Mouse (Mus musculus): ENCODE measurements around the gene Slc35b1.

Gene Slc35b1

DNA sequence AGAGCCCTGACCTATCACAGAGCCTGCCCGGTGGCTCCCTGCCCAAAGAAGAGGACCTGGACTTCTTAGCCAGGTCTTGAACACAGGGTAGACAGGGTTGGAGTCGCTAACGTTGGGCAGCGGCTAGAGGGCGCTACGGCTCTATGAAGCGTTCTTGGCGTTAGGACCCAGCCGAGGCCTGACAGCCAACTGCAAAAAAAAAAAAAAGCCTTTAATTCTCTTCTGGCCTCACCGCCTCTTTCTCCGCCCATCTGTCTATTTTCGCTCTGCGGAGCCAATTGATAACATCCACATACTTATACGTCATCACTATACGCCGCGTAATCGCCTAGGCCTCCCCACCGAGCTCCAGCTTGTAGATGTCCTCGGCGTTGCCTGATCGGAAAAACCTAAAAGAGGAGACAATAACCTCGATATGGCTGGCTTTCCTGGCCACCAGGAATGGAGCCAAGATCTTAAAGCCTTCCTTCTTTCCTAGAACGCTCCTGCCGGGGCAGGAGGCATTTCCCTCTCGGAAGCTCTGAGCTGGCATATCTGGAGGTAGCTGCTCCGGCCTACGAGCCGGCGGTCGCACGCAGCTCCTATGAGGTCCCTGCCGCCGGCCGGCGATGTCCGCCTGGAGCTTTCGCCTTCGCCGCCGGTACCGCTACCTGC is at the start of gene Slc35b1:
Slc35b1 (plus strand) TSS at position 374 of the 654 bp plus-strand sequence.
- peak; percentile 92 for DNase-seq (ENCODE audit: low spot score)

DNA sequence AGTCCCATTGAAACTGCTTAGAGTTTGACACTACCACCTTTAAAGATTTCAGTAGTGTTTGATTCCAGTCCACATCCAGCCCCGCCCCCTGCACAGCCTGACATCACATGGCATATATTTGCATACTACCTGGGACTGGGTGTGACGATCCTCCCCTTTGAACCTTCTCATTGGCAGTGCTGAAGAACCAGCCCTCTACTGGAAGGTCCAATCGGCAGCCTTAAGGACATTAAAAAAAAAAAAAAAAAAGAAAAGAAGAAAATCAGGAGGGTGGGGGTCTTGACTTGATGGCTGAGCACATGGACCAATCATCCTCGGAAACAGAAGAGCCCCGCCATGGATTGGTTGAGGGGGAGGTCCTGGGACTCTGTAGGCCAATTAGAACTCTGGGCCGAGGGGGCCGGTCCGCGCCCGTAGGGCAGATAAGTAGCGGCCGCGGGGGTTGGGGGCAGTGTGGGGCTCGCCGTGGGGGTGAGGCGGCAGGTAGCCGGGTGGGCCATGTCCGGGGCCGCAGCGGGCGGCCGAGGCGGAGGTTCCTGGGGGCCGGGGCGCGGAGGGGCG is 47.8 kb upstream of the Slc35b1 start, which contains the start of gene Fam117a:
Fam117a (plus strand) TSS at position 451 of the 561 bp plus-strand sequence.
- DNase-seq (ENCODE audit: low spot score) = peak; percentile 83

DNA sequence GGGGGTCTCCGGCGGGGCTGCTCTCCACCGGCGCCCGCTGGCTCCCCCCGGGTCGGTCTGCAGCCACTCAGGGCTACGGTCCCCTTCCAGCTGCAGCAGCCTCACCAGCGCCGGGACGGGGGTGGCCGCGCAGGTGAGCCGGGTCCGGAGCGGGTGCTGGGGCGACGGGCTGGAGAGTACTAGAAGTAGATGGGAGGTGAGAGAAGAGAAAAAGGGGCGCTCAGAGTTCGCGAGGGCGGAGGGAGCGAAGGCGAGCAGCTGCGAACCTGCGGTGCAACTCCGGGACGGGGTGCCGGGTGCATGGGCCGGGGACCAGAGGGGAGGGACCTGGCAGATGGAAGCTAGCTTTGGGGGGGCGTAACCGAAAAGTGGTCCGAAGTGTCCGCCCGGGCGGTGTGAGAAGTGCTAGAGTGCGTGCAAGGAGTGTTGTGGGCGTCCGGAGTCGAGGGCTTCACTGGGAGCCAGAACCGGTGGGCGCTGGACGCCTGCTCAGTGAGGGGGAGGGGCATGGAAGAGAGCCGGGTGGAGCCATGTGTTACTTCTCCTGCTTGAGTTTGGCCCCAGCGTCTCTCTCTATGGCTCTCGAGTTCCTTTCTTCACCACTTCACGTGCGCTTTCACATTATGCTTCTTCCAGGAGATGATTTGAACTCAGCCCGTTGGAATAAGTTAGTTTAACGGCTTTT is 47.2 kb upstream of the Slc35b1 start:
- DNase-seq (ENCODE audit: low spot score) = peak; percentile 74

DNA sequence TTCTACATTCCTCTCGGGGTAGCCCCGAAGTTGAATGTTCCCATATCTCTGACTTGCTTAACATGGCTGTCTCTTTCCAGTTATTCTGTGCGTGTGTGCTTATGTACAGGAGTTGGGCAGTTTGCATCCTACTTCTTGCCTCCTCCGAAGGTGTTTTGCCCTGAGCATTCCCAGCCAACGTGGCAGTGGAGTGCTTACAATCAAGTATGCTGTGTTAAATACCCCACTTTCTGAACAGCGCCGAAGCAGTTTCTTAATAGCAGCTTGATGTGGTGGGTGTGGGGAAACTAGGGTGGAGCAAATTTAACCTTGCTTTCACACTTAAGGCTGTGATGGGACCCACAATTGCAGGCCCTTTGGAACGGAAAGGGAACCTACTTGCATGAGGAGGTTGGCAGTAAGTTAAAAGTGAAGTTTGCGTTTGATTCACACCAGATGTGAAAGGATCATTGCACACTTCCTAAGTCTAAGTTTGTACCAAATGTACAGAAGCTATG is 46.6 kb upstream of the Slc35b1 start:
- no peak for DNase-seq (ENCODE audit: low spot score)

DNA sequence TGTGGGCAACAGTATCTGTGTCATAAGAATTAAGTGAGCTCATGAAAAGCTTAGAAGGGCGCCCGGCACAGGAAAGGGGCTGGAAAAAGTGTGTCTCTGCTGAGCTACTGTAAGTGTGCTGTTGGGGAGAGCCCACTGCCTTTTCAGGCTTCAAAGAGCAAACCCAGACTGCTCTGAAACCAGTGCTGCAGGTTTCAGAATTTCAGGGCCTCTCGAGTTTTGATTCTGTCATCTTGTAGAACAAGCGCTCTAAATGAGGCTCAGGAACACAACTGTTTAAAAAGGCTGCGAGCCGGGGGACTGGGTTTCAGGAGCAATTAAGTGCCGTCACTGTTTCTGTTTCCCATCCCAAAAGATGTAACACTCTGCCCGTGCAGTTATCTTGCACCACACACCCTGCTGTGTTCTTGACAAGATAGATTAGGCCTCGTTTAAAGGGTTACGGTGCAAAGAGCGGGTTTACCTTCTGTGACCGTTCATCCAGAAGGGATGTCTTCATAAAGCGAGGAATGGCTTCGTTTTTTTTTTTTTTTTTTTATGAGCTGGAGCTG is 44.9 kb upstream of the Slc35b1 start:
- DNase-seq (ENCODE audit: low spot score) = no peak

DNA sequence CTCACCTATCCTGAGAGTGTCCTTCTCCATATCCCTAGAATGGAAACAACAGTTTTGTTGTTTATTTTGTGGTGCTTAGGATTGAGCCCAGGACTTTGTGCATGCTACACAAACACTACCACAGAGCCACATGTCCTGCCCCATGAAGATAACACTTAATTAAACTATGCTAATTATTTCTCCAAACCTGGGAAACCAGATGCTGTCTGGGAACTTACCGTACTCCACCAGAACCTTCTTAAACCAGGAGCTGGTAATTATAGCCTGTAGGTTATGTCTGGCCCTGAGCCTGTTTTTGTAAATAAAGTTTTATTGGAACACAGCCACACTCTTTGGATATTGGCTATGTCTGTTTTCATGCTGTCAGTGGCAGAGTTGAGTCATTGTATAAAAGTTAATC is 44.2 kb upstream of the Slc35b1 start:
- DNase-seq (ENCODE audit: low spot score) = no peak

DNA sequence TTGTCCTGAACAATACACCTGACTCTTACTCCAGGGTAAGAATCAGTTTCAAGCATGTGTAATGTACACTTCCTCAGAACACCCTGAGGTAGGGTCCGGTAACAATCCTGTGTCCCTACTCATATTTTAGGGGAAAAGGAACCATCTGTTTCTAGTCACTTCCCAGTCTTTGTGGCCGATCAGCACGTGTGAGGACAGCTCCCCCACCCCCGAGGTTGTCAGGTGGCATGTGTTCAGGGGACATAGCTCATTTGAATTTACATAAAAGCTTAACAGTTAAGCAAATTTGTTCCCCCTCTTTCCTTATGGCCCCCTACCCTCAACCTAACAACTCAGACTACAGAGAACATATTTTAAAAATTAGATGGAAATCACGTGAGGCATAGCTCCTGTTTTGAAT is 43.8 kb upstream of the Slc35b1 start:
- DNase-seq (ENCODE audit: low spot score) = no peak

DNA sequence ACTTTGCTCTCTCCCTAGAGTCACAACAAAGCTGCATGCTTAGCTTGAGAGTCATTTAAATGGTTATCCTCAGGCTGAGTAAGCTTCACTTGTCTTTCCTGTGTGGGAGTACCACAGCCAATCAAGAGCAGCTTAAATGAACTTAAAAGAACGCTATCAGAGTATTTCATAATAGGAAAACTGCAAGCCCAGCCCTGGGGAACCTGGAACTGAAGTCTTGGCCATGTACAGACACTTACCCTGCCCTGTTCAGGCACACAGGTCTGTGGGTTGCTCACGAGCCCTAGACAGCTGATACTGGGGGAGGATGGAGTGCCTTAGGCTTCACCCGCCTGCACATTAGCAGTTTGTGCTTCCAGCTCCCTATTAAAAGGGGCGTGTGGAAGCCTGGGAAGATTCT is 41.3 kb upstream of the Slc35b1 start:
- DNase-seq (ENCODE audit: low spot score) = no peak

DNA sequence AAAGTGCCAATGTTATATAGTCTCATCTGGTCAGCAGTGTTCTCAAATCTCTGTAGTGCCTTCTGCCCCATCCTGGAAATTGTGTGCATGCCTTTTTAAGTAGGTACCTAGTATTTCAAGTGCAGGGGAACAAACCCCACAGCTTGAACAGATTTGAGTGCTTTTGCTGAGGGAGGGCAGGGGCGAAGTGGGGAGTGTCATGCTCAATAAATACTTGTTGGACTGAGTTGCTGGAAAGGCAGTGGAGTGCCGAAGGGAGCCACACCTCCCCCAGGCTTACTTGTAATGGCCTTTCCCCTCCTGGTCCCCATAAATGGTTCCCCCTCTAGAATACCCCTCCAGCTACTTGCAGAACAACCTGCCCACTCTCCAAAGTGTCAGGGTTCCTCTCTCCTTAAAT is 40.3 kb upstream of the Slc35b1 start:
- DNase-seq (ENCODE audit: low spot score) = no peak

DNA sequence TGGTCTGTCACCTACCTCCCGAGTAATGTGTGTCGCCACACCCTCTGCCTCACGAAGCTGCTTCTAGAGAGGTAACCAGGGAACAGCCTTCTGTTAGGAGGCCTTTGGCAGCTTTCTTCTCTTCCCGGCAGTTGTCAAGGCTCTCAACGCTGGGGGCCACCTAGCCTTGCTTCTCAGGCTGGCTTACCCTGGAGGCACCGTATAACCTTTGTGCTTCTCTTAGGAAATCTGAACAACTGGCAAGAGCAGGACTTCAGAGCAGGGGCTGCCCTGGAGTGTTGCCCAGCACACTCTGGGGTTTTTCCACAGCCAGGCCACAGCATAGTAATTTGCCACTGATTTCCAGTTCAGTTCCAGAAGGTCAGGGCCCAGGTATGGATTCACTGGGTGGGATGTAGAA is 34.2 kb upstream of the Slc35b1 start:
- no peak for DNase-seq (ENCODE audit: low spot score)

DNA sequence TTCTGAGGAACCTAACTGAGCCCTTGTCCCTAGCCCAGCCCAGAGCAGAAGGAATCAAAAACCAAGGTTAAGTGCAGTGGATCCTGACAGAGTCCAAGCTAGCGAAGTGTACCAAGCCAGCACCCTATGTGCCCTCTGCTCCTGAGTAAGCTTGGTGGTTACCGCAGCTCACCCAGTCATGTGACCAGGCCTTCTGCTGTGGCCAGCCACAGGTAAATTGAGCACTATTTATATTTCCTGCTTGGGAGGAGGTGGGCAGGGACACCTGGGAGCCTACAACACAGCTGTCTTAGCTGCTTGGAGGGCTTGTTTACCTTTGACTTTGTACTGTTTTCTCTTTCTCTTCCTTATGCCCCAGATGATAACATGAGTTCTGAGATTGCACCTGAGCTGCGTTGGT is 33.5 kb upstream of the Slc35b1 start:
- DNase-seq (ENCODE audit: low spot score) = no peak

DNA sequence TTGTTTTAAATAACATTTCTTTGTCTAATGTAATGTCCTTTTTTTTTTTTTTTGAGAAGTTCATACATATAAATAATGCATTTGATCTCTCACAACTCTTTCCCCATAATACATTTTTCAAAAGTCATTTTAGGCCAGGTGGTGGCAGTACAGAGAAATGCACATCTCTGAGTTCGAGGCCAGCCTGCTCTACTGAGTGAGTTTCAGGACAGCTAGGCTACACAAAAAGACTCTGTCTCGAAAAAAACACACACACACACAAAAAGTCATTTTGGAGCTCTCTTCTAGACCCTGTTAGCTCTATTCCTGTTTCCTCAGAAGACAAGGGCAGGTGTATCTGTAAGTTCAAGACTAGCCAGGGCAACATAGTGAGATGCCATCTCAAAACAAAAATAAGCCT is 31.8 kb upstream of the Slc35b1 start:
- DNase-seq (ENCODE audit: low spot score) = no peak

DNA sequence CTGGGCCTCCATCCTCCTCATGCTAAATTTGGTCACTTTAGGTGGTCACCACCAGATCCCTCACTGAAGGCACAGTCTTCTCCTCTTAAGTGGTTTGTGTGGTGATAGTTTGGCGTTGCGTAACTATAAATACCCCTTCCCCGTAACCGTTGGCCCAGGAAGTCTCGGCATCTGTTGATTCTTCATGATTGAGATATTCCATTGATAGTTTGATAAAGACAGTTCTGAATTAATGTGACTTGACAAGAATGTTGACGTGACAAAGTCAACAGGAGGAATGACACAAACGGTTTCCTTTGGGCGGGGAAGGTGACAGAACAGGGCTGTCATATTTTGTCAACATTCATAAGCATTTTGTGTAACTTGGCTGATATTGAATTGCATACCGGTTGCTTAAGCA is 31.3 kb upstream of the Slc35b1 start:
- DNase-seq (ENCODE audit: low spot score) = no peak

DNA sequence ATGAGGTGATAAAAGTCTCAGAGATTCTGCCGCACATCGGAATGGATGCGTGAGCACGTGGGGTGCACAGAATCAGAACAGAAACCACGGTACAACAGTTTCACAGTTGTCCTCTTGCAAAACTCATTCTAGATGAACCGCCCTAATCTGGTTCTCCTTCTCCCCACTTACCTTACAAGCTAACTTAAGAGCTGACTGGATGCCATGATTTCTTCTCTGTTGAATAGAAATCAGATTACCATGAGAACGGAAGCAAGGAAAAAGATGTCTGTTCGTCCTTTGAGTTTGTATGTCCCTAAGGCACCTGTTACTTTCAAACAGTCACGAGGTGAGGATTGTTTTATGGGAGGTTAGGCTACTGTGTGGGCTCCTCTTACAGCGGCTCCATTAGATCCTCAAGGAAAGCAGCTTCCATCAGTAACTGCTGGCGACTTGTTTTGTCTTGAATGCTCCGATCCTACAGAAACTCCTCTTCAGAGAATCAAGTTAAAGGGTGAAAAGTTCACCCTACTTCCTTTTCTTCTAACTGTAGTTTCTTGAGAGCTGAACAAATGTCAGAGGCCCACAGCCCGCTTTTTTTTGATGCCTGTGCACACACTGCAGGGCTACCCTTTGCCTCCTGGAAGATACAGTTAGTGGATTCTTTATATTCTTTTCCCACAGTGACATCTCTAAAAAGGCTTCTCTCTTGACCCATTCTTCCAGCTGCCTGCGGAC is 30.1 kb upstream of the Slc35b1 start:
- no peak for DNase-seq (ENCODE audit: low spot score)

DNA sequence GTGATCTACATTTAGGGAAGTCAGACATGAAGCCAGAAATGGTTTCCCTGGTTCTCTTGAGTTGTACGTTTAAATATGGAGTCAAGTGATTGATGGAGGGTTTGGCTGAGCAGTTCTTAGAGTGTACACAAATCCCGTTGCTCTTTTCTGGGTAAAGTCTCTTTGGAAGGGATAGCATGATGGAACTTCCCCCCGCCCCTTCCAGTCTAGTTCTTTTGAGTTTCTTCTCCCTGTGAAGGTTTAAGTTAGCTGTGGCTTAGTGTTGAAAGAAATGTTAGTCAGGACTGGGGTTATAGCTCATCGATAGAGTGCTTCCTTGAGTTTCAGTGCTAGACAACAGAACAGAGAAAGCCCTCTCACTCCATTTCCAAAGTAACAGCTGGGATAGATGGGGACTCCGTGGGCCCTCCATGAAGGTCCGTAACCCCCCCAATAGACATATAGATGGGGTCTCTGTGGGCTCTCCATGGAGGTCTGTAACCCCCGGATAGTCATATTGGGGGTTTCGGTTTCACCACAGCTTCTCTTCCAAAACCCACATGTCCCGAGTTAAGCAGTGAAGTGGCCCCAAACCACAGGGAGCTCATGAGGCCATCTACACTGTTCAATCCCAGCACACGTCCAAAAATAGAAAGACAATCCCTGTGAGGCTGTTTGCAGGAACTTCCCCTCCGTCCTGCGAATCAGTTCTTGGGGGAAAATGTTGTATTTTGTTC is 29.4 kb upstream of the Slc35b1 start:
- DNase-seq (ENCODE audit: low spot score) = no peak

DNA sequence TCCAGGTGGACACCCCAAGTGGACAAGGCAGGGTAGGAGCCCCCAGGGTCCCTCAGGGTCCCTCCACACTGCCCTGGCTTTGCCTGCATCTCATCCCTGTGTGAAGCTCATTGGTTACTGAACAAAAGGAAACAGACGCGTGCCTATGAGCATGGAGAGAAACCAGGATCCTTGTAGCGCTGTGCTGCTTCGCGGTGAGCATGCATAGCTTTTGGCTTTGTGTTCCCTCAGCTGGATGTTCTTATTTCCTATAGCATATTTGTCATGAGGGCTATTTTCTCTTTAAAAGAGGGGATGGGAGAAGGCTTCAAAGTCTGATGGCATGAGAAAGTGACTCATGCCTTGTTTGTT is 28.9 kb upstream of the Slc35b1 start:
- no peak for DNase-seq (ENCODE audit: low spot score)

DNA sequence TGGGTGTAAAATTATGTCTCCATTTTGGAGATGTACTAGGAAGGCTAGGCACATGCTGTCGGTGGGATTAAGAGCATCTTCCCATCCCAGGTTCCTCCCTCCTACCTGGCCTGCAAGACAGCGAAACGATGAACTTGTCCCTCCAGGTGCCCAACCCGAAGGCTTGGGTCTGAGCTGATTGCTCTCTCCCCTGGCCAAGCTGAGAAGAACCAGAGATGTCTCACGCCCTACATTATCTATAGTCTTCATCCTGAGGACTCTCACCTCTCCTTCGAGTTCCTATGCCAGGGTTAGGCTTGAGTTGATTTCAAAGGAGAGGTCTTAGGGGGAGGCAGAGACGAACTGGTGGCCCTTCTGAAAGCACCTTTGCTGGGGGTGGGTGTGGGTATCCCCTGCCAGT is 28.5 kb upstream of the Slc35b1 start:
- no peak for DNase-seq (ENCODE audit: low spot score)

DNA sequence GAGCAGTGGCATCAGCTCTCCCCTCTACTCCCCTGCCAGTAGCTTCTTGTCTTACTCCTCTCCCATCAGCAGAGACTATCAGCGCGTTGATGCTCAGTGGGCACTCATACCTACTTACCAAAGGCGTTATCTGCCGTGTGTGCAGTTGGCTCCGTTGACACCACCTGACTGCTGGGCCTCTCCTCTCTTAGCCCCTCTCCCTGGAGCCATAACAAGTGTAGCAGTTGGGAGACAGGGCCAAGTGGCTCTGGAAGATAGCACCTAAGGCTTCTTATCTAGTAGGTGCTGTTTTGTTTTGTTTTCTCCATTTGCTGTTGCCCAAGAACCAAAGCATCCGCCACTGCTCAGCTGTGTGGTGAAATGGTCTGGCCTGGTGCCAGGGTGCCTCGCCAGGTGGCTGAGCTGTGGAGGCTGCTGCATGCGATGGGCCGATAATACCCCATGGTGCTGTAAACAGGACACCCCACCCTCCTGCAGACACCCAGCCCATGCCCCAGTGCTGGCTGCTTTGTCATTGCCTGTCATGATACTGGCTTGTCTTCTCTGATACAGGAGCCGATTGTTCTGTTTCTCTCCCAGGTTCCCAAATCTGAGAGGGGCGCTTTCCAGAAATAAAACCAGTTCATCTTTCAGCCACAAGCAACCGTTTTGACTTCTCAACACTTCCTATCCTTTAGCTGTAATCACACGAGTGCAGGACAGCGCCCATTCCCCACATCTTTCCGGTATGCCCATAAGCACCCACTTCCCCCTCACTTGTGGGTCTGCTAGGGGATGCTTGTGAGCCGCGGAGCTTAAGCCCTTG is 27.8 kb upstream of the Slc35b1 start:
- peak; percentile 64 for DNase-seq (ENCODE audit: low spot score)

DNA sequence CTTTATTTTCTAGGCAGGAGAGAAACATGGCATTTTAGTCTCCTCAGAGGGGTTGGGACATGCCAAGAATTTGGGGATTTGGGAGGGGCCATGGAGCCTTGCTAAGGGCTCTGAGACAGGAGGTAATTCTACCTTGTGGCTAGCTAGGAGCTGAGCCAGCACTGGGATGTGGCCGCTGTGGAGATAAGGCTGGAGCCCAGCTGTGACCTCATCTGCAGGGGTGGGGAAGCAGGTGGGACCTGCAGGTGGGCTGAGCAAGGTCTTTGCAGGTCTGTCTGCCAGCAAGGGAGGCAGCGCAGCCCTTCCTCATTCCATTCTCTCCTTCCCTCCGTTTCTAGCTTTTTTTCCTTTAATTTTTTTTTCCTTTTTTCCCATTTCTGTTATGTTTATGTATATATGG is 26.2 kb upstream of the Slc35b1 start:
- DNase-seq (ENCODE audit: low spot score) = no peak

DNA sequence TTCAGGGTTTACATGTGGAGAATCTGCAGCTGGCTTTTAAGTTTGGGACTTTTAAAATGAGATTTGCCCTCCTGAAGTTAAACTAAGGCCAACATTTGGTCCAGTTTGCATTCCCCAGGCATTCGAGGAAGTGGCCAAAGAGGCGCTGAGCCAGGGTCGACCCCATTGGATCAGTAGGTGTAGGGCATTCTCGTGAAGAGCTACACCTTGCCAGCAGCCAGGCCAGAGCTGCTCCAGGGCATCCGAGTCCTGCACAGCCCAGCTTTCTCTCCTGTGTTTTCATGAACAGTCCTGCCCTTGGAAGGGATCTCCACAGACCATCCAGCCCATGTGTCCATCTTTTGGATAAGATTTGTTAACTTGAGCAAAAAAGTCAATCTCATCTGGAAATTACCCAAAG is 20.1 kb upstream of the Slc35b1 start:
- DNase-seq (ENCODE audit: low spot score) = no peak

DNA sequence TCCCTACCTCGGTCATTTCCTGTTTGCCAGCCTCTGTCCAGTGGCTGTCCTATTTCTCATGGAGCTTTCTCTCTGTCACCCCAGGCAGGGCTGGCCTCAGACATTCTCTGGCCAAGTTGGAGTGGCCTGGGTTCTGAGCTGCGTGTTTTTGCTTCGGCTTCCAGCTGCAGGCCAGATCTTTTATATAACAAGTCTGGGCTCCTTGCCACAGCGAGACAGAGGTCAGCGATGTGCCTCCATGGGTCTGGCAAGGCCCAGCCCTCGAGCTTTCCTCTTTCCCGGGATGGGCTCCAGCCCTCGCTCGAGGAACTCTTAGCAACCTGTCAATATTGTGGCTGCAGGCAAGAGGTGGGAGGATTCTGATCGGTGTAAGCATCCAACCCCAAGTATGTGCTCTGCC is 18.9 kb upstream of the Slc35b1 start:
- DNase-seq (ENCODE audit: low spot score) = peak; percentile 80
